Mouse (Mus musculus): ENCODE data around the gene Ksr2. TPM values are rescaled to one million over a fixed set of nuclear protein-coding genes. Genes with fewer than 3 reads are reported as not detected.

Ksr2 gene
- polyA plus RNA-seq, 1 experiment from 2014 or later = 0.34 TPM

GRCm38 (mm10) chr5:117488670-117489325 lies 75.0 kb downstream of the Ksr2 start:
- Histone ChIP-seq H3K9me3 (no peaks in the 10 kb centered on the region), H3K4me1 (peaks cover 9% of the 10 kb centered on the region), H3K36me3 (no peaks in the 10 kb centered on the region), H3K9ac (no peak overlapping the region), H3K27ac (no peak overlapping the region), H3K4me2 (no peak overlapping the region), H3K4me3 (no peak overlapping the region), H3K27me3 (no peaks in the 10 kb centered on the region)
- no peak for ATAC-seq (ENCODE audit: borderline replicate concordance, extremely low read depth, low FRiP score, low TSS enrichment)
- 78% methylated on average over 16 of the region's 16 CpGs for WGBS

DNA sequence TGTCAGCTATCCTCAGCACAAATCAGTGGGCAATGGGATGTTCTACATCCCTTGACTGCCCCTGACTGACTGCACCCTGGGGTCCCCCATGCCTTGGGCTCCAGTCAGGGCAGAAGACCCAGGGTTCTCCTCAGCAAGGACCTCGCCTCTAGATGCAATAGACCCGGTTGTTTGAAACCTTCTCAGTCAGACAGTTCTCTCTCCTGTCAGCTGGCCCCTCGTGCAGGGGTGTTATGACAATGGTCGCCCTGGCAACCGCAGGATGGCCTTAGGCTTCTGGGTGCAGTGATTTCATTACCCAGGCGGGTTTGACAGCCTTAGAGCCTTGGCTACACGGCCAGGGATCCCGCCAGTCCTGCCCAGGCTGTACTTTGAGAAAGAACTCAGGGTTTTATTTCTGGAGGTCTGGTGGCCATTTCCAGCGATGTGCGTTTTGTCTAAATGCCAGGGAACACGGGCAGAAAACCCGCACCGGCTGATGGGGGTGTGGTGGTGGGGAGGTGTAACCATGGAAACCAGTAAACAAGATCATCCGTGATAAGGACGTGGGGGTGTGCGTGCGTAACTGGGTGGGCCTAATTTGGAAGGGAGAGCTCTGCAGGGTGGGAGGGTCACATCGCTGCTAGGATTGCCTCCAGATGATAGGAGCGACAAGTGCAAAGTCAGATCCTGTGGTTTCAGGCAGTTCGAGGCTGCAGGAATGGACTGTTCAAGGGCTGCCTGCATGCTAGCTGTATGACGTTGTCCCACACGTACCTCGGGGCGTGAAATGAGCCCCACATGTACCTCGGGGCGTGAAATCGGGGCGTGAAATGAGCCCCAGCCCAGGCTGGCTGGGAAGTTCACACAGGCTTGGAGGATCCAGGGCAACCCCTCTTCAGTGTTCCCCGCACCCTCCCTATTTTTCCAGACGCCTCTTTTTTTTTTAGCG lies 79.4 kb downstream of the Ksr2 start:
- H3K9ac ChIP-seq = no peak overlapping the region
- H3K36me3 ChIP-seq = no peaks in the 10 kb centered on the region
- no peaks in the 10 kb centered on the region for H3K27me3 ChIP-seq
- H3K4me3 ChIP-seq = no peak overlapping the region
- 17% methylated on average over 31 of the region's 31 CpGs for WGBS
- no peak overlapping the region for H3K4me2 ChIP-seq
- ATAC-seq (ENCODE audit: borderline replicate concordance, extremely low read depth, low FRiP score, low TSS enrichment) = no peak
- no peak overlapping the region for H3K27ac ChIP-seq
- peaks cover 9% of the 10 kb centered on the region for H3K4me1 ChIP-seq
- H3K9me3 ChIP-seq = no peaks in the 10 kb centered on the region

DNA sequence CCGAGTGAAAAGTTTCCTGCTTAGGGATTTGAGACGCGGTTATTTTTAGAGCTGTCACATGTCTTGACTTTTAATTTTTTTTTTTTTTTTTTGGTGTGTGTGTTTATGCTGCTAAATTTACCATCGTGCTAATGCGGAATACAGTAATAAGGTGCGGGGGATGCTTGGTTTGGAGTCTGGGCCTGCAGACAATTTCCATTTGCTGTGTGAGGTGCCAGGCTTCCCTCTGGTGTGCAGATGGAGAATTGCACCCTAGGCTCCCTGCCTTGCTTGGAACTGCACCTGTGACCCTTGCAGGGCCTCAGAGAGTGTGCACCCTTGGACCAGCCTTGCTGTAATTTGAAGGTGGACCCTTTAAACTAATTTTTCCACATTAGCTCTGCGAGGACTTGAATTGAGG lies 80.1 kb downstream of the Ksr2 start:
- no peak for ATAC-seq (ENCODE audit: borderline replicate concordance, extremely low read depth, low FRiP score, low TSS enrichment)
- Histone ChIP-seq H3K4me1 (peaks cover 9% of the 10 kb centered on the region), H3K27ac (no peak overlapping the region), H3K9me3 (no peaks in the 10 kb centered on the region), H3K9ac (no peak overlapping the region), H3K27me3 (no peaks in the 10 kb centered on the region), H3K36me3 (no peaks in the 10 kb centered on the region), H3K4me2 (no peak overlapping the region), H3K4me3 (no peak overlapping the region)
- WGBS = 16% methylated on average over 7 of the region's 7 CpGs

DNA sequence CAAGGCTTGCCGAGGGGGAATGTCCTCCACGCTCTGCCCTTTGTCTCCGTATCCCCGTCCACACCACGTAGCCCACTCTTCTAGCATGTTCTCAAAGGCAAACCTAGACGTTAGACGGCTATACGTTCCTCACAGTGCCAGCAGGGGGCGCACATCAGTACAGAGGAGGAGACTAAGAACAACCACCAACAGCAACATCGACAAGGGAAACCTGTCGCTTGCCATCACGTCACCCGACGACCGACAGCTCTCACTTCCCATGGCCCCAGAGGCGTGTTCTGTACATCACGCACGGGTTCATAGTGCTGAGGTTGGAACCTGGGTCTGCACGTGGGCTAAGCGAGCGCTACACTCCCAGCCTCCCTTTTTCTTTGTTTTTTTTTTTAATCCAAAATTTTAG lies 83.3 kb downstream of the Ksr2 start:
- Histone ChIP-seq H3K27me3 (no peaks in the 10 kb centered on the region), H3K4me1 (peaks cover 9% of the 10 kb centered on the region), H3K9ac (no peak overlapping the region), H3K27ac (no peak overlapping the region), H3K4me2 (no peak overlapping the region), H3K36me3 (no peaks in the 10 kb centered on the region), H3K9me3 (no peaks in the 10 kb centered on the region), H3K4me3 (no peak overlapping the region)
- ATAC-seq (ENCODE audit: borderline replicate concordance, extremely low read depth, low FRiP score, low TSS enrichment) = no peak
- WGBS = 58% methylated on average over 21 of the region's 21 CpGs

DNA sequence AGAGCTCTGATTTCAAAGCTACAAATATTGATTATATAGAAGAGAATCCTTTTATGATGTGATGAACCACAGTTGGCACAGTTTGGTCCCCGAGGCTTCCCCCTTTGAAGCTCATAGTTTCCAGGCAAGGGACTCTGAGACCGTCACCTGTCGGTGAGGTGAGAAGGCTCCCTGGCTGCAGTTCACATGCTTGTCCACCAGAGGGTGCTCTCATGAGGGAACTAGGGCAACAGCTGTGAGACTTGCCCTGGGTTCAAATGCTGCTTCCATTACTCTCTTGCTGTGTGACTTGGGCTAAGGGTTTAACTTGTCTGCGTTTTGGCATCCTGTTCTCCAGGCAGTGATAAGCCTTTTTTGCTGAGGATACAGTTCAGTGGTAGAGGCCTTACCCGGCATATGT lies 88.8 kb downstream of the Ksr2 start:
- Histone ChIP-seq H3K4me3 (no peak overlapping the region), H3K4me1 (no peaks in the 10 kb centered on the region), H3K36me3 (no peaks in the 10 kb centered on the region), H3K9ac (no peak overlapping the region), H3K9me3 (no peaks in the 10 kb centered on the region), H3K27ac (no peak overlapping the region), H3K4me2 (no peak overlapping the region), H3K27me3 (no peaks in the 10 kb centered on the region)
- WGBS = 75% methylated on average over 5 of the region's 5 CpGs
- no peak for ATAC-seq (ENCODE audit: borderline replicate concordance, extremely low read depth, low FRiP score, low TSS enrichment)

GRCm38 (mm10) chr5:117504431-117504830 lies 90.6 kb downstream of the Ksr2 start:
- Histone ChIP-seq H3K27me3 (no peaks in the 10 kb centered on the region), H3K27ac (no peak overlapping the region), H3K9ac (no peak overlapping the region), H3K4me1 (no peaks in the 10 kb centered on the region), H3K4me3 (no peak overlapping the region), H3K36me3 (no peaks in the 10 kb centered on the region), H3K9me3 (no peaks in the 10 kb centered on the region), H3K4me2 (no peak overlapping the region)
- 74% methylated on average over 5 of the region's 5 CpGs for WGBS
- no peak for ATAC-seq (ENCODE audit: borderline replicate concordance, extremely low read depth, low FRiP score, low TSS enrichment)

GRCm38 (mm10) chr5:117505204-117505603 lies 91.4 kb downstream of the Ksr2 start:
- no peak overlapping the region for H3K27ac ChIP-seq
- no peaks in the 10 kb centered on the region for H3K4me1 ChIP-seq
- H3K9ac ChIP-seq = no peak overlapping the region
- H3K27me3 ChIP-seq = no peaks in the 10 kb centered on the region
- ATAC-seq (ENCODE audit: borderline replicate concordance, extremely low read depth, low FRiP score, low TSS enrichment) = no peak; the same call in 1 of the 2 replicates
- H3K9me3 ChIP-seq = no peaks in the 10 kb centered on the region
- WGBS = 65% methylated on average over 10 of the region's 10 CpGs
- no peaks in the 10 kb centered on the region for H3K36me3 ChIP-seq
- no peak overlapping the region for H3K4me3 ChIP-seq
- H3K4me2 ChIP-seq = no peak overlapping the region

DNA sequence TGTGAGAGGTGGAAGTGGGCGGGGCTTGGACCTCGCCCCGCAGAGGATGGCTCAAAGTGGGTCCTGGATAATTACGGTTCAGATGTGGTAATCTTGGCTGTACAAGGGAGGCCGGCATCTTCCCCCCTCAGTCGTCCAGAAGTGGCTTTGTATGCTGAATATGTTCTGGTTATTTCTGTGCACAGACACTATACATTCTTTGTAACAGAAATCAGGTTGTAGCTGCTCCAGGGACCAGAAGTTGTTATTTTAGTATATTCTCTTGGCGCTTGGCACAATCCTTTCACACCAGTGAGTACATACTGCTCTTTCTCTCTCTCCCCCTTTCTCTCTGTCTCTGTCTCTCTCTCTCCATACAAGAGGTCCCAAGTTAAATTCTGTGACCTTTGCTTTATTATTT lies 92.0 kb downstream of the Ksr2 start:
- Histone ChIP-seq H3K4me2 (no peak overlapping the region), H3K27ac (no peak overlapping the region), H3K9ac (no peak overlapping the region), H3K4me3 (no peak overlapping the region), H3K27me3 (no peaks in the 10 kb centered on the region), H3K4me1 (no peaks in the 10 kb centered on the region), H3K36me3 (no peaks in the 10 kb centered on the region), H3K9me3 (no peaks in the 10 kb centered on the region)
- no peak for ATAC-seq (ENCODE audit: borderline replicate concordance, extremely low read depth, low FRiP score, low TSS enrichment)
- WGBS = 64% methylated on average over 7 of the region's 7 CpGs

DNA sequence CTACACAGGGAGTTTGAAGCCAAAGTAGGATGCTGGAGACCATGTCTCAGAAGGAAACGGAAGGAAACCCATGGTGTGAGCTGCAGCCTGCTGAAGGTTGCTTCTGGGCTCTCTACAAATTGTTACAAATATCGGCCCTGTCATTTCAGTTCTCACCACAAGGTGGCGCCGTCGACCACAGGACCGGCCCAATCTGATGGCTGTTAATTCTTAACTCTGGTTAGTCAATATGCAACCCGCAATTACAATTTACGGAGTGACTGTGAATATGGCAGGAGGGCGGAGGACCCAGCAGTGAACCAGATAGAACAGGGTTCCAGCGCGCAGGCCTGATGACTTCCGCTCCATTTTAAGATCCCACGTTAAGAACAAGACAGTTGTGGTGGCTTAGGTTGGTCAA lies 92.6 kb downstream of the Ksr2 start:
- Histone ChIP-seq H3K9me3 (no peaks in the 10 kb centered on the region), H3K4me2 (no peak overlapping the region), H3K4me3 (no peak overlapping the region), H3K27me3 (no peaks in the 10 kb centered on the region), H3K4me1 (no peaks in the 10 kb centered on the region), H3K9ac (no peak overlapping the region), H3K36me3 (no peaks in the 10 kb centered on the region), H3K27ac (no peak overlapping the region)
- 28% methylated on average over 13 of the region's 13 CpGs for WGBS
- no peak for ATAC-seq (ENCODE audit: borderline replicate concordance, extremely low read depth, low FRiP score, low TSS enrichment)

DNA sequence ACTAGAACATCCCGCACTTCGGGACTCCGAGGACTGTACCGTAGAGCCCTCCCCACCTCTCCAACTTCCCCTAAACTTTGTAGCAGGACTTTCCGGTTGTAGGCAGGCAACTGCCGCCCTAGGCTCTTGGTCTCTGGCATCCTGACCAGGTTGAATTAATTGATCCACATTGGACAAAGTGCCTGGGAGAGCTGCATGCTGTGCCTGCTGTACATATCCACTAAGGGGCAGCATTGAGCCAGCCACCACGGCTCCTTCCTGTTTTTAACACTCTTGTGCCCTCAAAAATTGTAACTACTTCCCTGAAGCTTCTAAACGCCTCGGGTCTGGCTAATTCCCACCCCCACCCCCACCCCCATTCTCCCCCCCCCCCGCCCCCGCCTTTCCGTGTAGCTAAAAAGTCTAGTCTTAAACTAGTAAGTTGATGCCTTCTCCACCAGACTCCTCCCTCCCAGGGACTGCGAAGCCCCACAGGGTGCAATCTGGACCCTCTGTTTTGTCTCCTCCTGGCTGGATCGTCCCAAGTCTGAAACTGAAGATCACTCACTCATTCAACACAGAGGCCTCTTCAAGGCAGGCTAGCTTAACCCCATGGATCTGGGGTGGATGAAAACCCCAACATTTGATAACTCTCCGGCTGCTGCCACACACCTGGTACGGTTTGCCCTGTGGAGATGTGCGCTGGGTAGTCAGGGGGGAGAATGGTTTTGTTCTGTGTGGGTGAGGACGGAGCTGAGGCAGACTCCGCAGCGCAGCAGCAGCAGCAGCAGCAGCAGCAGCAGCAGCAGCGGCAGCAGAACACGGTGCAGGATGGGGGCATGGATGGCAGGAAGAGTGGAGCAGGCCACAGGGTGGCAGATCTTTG lies 95.9 kb downstream of the Ksr2 start:
- H3K4me3 ChIP-seq = no peak overlapping the region
- H3K4me1 ChIP-seq = no peaks in the 10 kb centered on the region
- H3K27me3 ChIP-seq = no peaks in the 10 kb centered on the region
- H3K9me3 ChIP-seq = no peaks in the 10 kb centered on the region
- WGBS = 33% methylated on average over 21 of the region's 22 CpGs
- no peak overlapping the region for H3K27ac ChIP-seq
- H3K4me2 ChIP-seq = no peak overlapping the region
- no peak overlapping the region for H3K9ac ChIP-seq
- no peaks in the 10 kb centered on the region for H3K36me3 ChIP-seq
- ATAC-seq (ENCODE audit: borderline replicate concordance, extremely low read depth, low FRiP score, low TSS enrichment) = no peak

GRCm38 (mm10) chr5:117510864-117511263 lies 97.1 kb downstream of the Ksr2 start:
- H3K9me3 ChIP-seq = no peaks in the 10 kb centered on the region
- no peak overlapping the region for H3K4me3 ChIP-seq
- WGBS = 63% methylated on average over 10 of the region's 10 CpGs
- ATAC-seq (ENCODE audit: borderline replicate concordance, extremely low read depth, low FRiP score, low TSS enrichment) = no peak
- no peak overlapping the region for H3K9ac ChIP-seq
- H3K4me2 ChIP-seq = no peak overlapping the region
- H3K27me3 ChIP-seq = no peaks in the 10 kb centered on the region
- H3K4me1 ChIP-seq = no peaks in the 10 kb centered on the region
- H3K36me3 ChIP-seq = no peaks in the 10 kb centered on the region
- H3K27ac ChIP-seq = no peak overlapping the region

DNA sequence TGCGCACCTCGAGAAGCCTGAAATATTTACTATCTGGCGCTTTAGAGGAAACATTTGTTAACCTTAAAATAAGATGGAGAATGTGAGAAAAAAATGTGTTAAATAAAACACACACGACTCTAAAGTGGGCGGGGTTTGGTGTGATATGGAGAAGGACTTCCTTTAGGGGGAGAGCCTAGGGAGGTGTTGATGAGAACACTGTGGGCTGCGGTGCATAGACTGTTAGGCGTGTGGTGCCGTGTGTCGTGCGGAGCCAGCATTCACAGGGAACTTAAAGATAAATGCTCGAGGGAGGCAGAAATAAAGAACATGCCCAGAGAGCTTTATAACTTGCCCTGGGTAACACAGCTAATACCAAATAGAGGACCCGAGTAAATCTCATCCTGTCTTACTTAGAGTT lies 101.6 kb downstream of the Ksr2 start:
- WGBS = 75% methylated on average over 12 of the region's 12 CpGs
- H3K4me1 ChIP-seq = no peaks in the 10 kb centered on the region

More for the DNA sequence above, 101.6 kb downstream of the Ksr2 start:
- Histone ChIP-seq H3K27me3 (no peaks in the 10 kb centered on the region), H3K9me3 (no peaks in the 10 kb centered on the region), H3K4me3 (no peak overlapping the region), H3K27ac (no peak overlapping the region), H3K4me2 (no peak overlapping the region), H3K9ac (no peak overlapping the region), H3K36me3 (no peaks in the 10 kb centered on the region)
- ATAC-seq (ENCODE audit: borderline replicate concordance, extremely low read depth, low FRiP score, low TSS enrichment) = no peak
